Mouse (Mus musculus): ENCODE measurements around the gene Arhgdia.
A peak's percentile ranks its signal among the peaks of the same experiment; 100 is the strongest.
"Not testable (repeated sequence)": the region's sequence is repeated elsewhere in the genome, so short reads cannot be mapped to it uniquely, and the experiment has no call there.

The Arhgdia gene

GRCm38 (mm10) chr11:120613481-120613972 is 32.1 kb upstream of the Arhgdia start:
- no peak for DNase-seq (ENCODE audit: low spot score in 2 of 2)

GRCm38 (mm10) chr11:120612763-120613162 is 31.3 kb upstream of the Arhgdia start:
- peak; percentile 54 to 79 for DNase-seq (ENCODE audit: low spot score in 2 of 2)

GRCm38 (mm10) chr11:120610477-120611046 is 29.1 kb upstream of the Arhgdia start:
- DNase-seq (ENCODE audit: low spot score in 2 of 2), result no peak

GRCm38 (mm10) chr11:120609250-120609649 is 27.8 kb upstream of the Arhgdia start:
- no peak for DNase-seq (ENCODE audit: low spot score in 2 of 2)

- no peak for DNase-seq (ENCODE audit: low spot score in 2 of 2)
Measured at GRCm38 (mm10) chr11:120608241-120609034, 27.0 kb upstream of the Arhgdia start, which contains the start of gene Npb. Gene Npb, plus strand, starts transcription at chr11:120608477.

GRCm38 (mm10) chr11:120606764-120607163 is 25.3 kb upstream of the Arhgdia start:
- no peak for DNase-seq (ENCODE audit: low spot score in 2 of 2)

- DNase-seq (ENCODE audit: low spot score in 2 of 2), result no peak
Measured at GRCm38 (mm10) chr11:120605667-120606066, 24.2 kb upstream of the Arhgdia start.

- no peak for DNase-seq (ENCODE audit: low spot score in 2 of 2)
Measured at GRCm38 (mm10) chr11:120603545-120603944, 22.1 kb upstream of the Arhgdia start.

GRCm38 (mm10) chr11:120600716-120601115 is 19.3 kb upstream of the Arhgdia start:
- DNase-seq (ENCODE audit: low spot score in 2 of 2), result no peak

GRCm38 (mm10) chr11:120598990-120599549 is 17.6 kb upstream of the Arhgdia start:
- no peak for DNase-seq (ENCODE audit: low spot score in 2 of 2)

- peak; percentile 92 to 93 for DNase-seq (ENCODE audit: low spot score in 2 of 2)
Measured at GRCm38 (mm10) chr11:120598283-120598989, 17.0 kb upstream of the Arhgdia start, which contains the start of the genes Alyref and Anapc11. Gene Alyref, minus strand, starts transcription at chr11:120598365. Gene Anapc11, plus strand, starts transcription at chr11:120598421.

- DNase-seq (ENCODE audit: low spot score in 2 of 2), result no peak
Measured at GRCm38 (mm10) chr11:120597240-120598235, 16.1 kb upstream of the Arhgdia start.

GRCm38 (mm10) chr11:120588531-120588930 is 7.1 kb upstream of the Arhgdia start:
- DNase-seq (ENCODE audit: low spot score in 2 of 2), result no peak

GRCm38 (mm10) chr11:120583937-120584336 is 2.5 kb upstream of the Arhgdia start:
- no peak for DNase-seq (ENCODE audit: low spot score in 2 of 2)

GRCm38 (mm10) chr11:120582982-120583293 is 1.5 kb upstream of the Arhgdia start:
- not testable (repeated sequence) for DNase-seq (ENCODE audit: low spot score in 2 of 2)

GRCm38 (mm10) chr11:120582268-120582981 is 1.0 kb upstream of the Arhgdia start:
- peak; percentile 48 to 54 for DNase-seq (ENCODE audit: low spot score in 2 of 2)

- DNase-seq (ENCODE audit: low spot score in 2 of 2), result peak; percentile 22 to 39
Measured at GRCm38 (mm10) chr11:120580871-120581331, 523 bp downstream of the Arhgdia start.

- DNase-seq (ENCODE audit: low spot score in 2 of 2), result peak; percentile 24 to 26
Measured at GRCm38 (mm10) chr11:120580190-120580589, 1.2 kb downstream of the Arhgdia start.

- peak; percentile 77 to 89 for DNase-seq (ENCODE audit: low spot score in 2 of 2)
Measured at GRCm38 (mm10) chr11:120579316-120580107, 1.9 kb downstream of the Arhgdia start.
